Mouse (Mus musculus): ENCODE measurements around the gene Rdh16f1.
"Not testable (repeated sequence)": the region's sequence is repeated elsewhere in the genome, so short reads cannot be mapped to it uniquely, and the experiment has no call there.

Gene Rdh16f1

GRCm38 (mm10) chr10:127748847-127749612 lies 10.6 kb upstream of the Rdh16f1 start:
- DNase-seq (ENCODE audit: low read depth, low spot score): peak; percentile 27

GRCm38 (mm10) chr10:127750136-127750777 lies 9.3 kb upstream of the Rdh16f1 start:
- DNase-seq (ENCODE audit: low read depth, low spot score): no peak

GRCm38 (mm10) chr10:127751548-127751947 lies 8.0 kb upstream of the Rdh16f1 start, which contains the start of gene Gpr182:
Gene Gpr182, minus strand, starts transcription at chr10:127751732.
- DNase-seq (ENCODE audit: low read depth, low spot score): no peak

- DNase-seq (ENCODE audit: low read depth, low spot score): no peak
Observed at GRCm38 (mm10) chr10:127754566-127755166, 4.9 kb upstream of the Rdh16f1 start.

GRCm38 (mm10) chr10:127755246-127755645 lies 4.3 kb upstream of the Rdh16f1 start:
- DNase-seq (ENCODE audit: low read depth, low spot score): no peak

GRCm38 (mm10) chr10:127755770-127756468 lies 3.7 kb upstream of the Rdh16f1 start:
- no peak for DNase-seq (ENCODE audit: low read depth, low spot score)

GRCm38 (mm10) chr10:127762926-127763325 lies 3.3 kb downstream of the Rdh16f1 start:
- not testable (repeated sequence) for DNase-seq (ENCODE audit: low read depth, low spot score)

GRCm38 (mm10) chr10:127763914-127764680 lies 4.5 kb downstream of the Rdh16f1 start:
- no peak for DNase-seq (ENCODE audit: low read depth, low spot score)

GRCm38 (mm10) chr10:127766564-127766963 lies 7.0 kb downstream of the Rdh16f1 start:
- no peak for DNase-seq (ENCODE audit: low read depth, low spot score)

- DNase-seq (ENCODE audit: low read depth, low spot score): no peak
Observed at GRCm38 (mm10) chr10:127776011-127776410, 16.4 kb downstream of the Rdh16f1 start, which contains the start of gene Rdh9. Gene Rdh9, plus strand, starts transcription at chr10:127776386.

- not testable (repeated sequence) for DNase-seq (ENCODE audit: low read depth, low spot score)
Observed at GRCm38 (mm10) chr10:127782321-127782720, 22.7 kb downstream of the Rdh16f1 start.

- not testable (repeated sequence) for DNase-seq (ENCODE audit: low read depth, low spot score)
Observed at GRCm38 (mm10) chr10:127785411-127785810, 25.8 kb downstream of the Rdh16f1 start.

GRCm38 (mm10) chr10:127799295-127799694 lies 39.7 kb downstream of the Rdh16f1 start:
- no peak for DNase-seq (ENCODE audit: low read depth, low spot score)

- DNase-seq (ENCODE audit: low read depth, low spot score): no peak
Observed at GRCm38 (mm10) chr10:127800891-127801290, 41.3 kb downstream of the Rdh16f1 start, which contains the start of gene Rdh16. Gene Rdh16, plus strand, starts transcription at chr10:127801152.

- DNase-seq (ENCODE audit: low read depth, low spot score): no peak
Observed at GRCm38 (mm10) chr10:127801612-127802011, 42.0 kb downstream of the Rdh16f1 start.

GRCm38 (mm10) chr10:127802236-127802635 lies 42.6 kb downstream of the Rdh16f1 start:
- DNase-seq (ENCODE audit: low read depth, low spot score): no peak

- DNase-seq (ENCODE audit: low read depth, low spot score): no peak
Observed at GRCm38 (mm10) chr10:127804416-127804815, 44.8 kb downstream of the Rdh16f1 start.

GRCm38 (mm10) chr10:127815888-127816287 lies 56.3 kb downstream of the Rdh16f1 start:
- DNase-seq (ENCODE audit: low read depth, low spot score): no peak

GRCm38 (mm10) chr10:127817268-127817910 lies 57.8 kb downstream of the Rdh16f1 start:
- not testable (repeated sequence) for DNase-seq (ENCODE audit: low read depth, low spot score)

- not testable (repeated sequence) for DNase-seq (ENCODE audit: low read depth, low spot score)
Observed at GRCm38 (mm10) chr10:127821806-127822205, 62.2 kb downstream of the Rdh16f1 start.

All from skeletal muscle tissue, adult 2 months (tissue).